Mouse (Mus musculus): ENCODE results near the gene Idi2. TPM values are rescaled to one million over a fixed set of nuclear protein-coding genes. Genes with fewer than 3 reads are reported as not detected.
"Not testable (repeated sequence)": the region's sequence is repeated elsewhere in the genome, so short reads cannot be mapped to it uniquely, and the experiment has no call there.

The Idi2 gene
- polyA plus RNA-seq, 1 experiment: not detected

GRCm38 (mm10) chr13:8995159-8995989 is 42.7 kb downstream of the Idi2 start:
- 1% methylated on average over 33 of the region's 33 CpGs for WGBS
- TF ChIP-seq CTCF (conservative IDR thresholded peaks at IDR 0.05; ENCODE audit: insufficient read depth, insufficient read length, low read depth, low read length): no peak
- no peak for TF ChIP-seq POLR2A (IDR thresholded peaks at IDR 0.05; ENCODE audit: low read depth, low read length)
- peak; percentile 15 for DNase-seq
- no peaks in the 10 kb centered on the region; the same call in 1 of the 2 replicates for H3K4me1 ChIP-seq (ENCODE audit: control insufficient read depth, insufficient read depth, low read length)
- no peaks in the 10 kb centered on the region for H3K27me3 ChIP-seq (replicated peaks; ENCODE audit: control insufficient read depth, insufficient read depth, low read length)
- H3K4me3 ChIP-seq (ENCODE audit: insufficient read depth, low read depth, low read length): peak overlapping the region; percentile 85
- peak overlapping the region; percentile 24 for H3K27ac ChIP-seq (ENCODE audit: insufficient read depth, low read depth, low read length)
- peaks cover 3% of the 10 kb centered on the region; the same call in 1 of the 2 replicates for H3K36me3 ChIP-seq (ENCODE audit: control insufficient read depth, insufficient read depth, low read length)

DNA sequence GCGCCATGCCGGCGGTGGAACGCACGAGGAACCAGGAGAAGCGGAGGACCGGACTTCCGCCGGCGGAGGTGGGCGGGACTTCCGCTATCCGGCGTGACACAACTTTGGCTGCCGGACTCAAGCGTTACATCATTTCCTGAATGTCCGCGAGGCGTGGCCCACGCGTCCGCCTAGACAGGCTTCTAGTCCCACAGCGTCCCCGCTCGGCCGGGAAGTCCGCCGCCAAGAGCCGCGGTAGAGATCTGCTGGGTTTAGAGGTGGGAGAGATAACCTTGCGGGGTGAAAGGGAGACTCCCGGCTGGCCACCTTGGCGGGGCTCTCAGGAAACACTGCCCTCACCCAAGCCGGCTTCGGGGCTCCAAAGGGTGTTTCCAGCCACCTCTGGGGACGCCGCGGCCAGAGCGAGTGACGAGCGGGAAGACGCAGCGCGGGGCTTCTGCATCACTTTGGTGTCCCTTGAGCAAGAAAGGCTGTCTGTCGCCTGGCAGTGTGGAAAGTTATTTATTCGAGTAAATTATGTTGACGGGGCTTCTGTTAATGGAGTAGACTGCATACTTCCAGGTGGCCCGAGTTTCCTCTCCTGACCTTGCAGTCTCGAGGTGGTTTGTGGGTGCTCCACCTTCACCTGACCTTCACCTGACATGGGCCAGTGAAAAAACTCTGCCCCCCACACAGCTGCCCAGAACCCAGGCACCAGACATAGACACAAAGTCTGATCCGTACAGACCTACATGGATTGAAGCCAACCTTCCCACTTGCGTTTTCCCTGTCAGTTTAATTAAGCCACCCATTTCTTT is 43.5 kb downstream of the Idi2 start, which contains the start of gene Gtpbp4:
Gtpbp4 (minus strand) TSS at position 94 of the 797 bp plus-strand sequence.
- peak within 1 kb of the TSS; percentile 94 for H3K27ac ChIP-seq (ENCODE audit: insufficient read depth, low read depth, low read length)
- no peaks in the 10 kb centered on the region for H3K27me3 ChIP-seq (replicated peaks; ENCODE audit: control insufficient read depth, insufficient read depth, low read length)
- DNase-seq: peak; percentile 99
- H3K4me1 ChIP-seq (ENCODE audit: control insufficient read depth, insufficient read depth, low read length): no peaks in the 10 kb centered on the region; the same call in 1 of the 2 replicates
- TF ChIP-seq POLR2A (IDR thresholded peaks at IDR 0.05; ENCODE audit: low read depth, low read length) (peak; percentile 23), CTCF (conservative IDR thresholded peaks at IDR 0.05; ENCODE audit: insufficient read depth, insufficient read length, low read depth, low read length) (peak; percentile 63)
- H3K4me3 ChIP-seq (ENCODE audit: insufficient read depth, low read depth, low read length): peak within 1 kb of the TSS; percentile 85
- H3K36me3 ChIP-seq (ENCODE audit: control insufficient read depth, insufficient read depth, low read length): peaks cover under 1% of the 10 kb centered on the region; the same call in 1 of the 2 replicates
- under 1% methylated on average over 51 of the region's 51 CpGs for WGBS

- 87% methylated on average over 5 of the region's 5 CpGs for WGBS
- 0 out of 2 replicates have a peak overlapping the region, but pooled peaks have one; percentile 30 for H3K27ac ChIP-seq (ENCODE audit: insufficient read depth, low read depth, low read length)
These were observed 44.6 kb downstream of the Idi2 start for GRCm38 (mm10) chr13:8997221-8997620.

GRCm38 (mm10) chr13:8999464-8999863 is 46.8 kb downstream of the Idi2 start:
- TF ChIP-seq CTCF (conservative IDR thresholded peaks at IDR 0.05; ENCODE audit: insufficient read depth, insufficient read length, low read depth, low read length) (no peak), POLR2A (IDR thresholded peaks at IDR 0.05; ENCODE audit: low read depth, low read length) (no peak)
- no peaks in the 10 kb centered on the region for H3K27me3 ChIP-seq (replicated peaks; ENCODE audit: control insufficient read depth, insufficient read depth, low read length)
- no peak overlapping the region for H3K27ac ChIP-seq (ENCODE audit: insufficient read depth, low read depth, low read length)
- H3K4me3 ChIP-seq (ENCODE audit: insufficient read depth, low read depth, low read length): no peak overlapping the region
- H3K4me1 ChIP-seq (ENCODE audit: control insufficient read depth, insufficient read depth, low read length): no peaks in the 10 kb centered on the region; the same call in 1 of the 2 replicates
- 89% methylated on average over 8 of the region's 8 CpGs for WGBS
- no peaks in the 10 kb centered on the region for H3K36me3 ChIP-seq (ENCODE audit: control insufficient read depth, insufficient read depth, low read length)
- DNase-seq: no peak

More at GRCm38 (mm10) chr13:8997221-8997620, 44.6 kb downstream of the Idi2 start:
- not testable (repeated sequence) for H3K27me3 ChIP-seq (replicated peaks; ENCODE audit: control insufficient read depth, insufficient read depth, low read length); H3K4me3 ChIP-seq (ENCODE audit: insufficient read depth, low read depth, low read length); DNase-seq; H3K4me1 ChIP-seq (ENCODE audit: control insufficient read depth, insufficient read depth, low read length); H3K36me3 ChIP-seq (ENCODE audit: control insufficient read depth, insufficient read depth, low read length)

GRCm38 (mm10) chr13:9003306-9003705 is 50.6 kb downstream of the Idi2 start:
- H3K36me3 ChIP-seq (ENCODE audit: control insufficient read depth, insufficient read depth, low read length): no peaks in the 10 kb centered on the region
- no peak for TF ChIP-seq CTCF (conservative IDR thresholded peaks at IDR 0.05; ENCODE audit: insufficient read depth, insufficient read length, low read depth, low read length)
- TF ChIP-seq POLR2A (IDR thresholded peaks at IDR 0.05; ENCODE audit: low read depth, low read length): no peak
- WGBS: 72% methylated on average over 2 of the region's 2 CpGs

More at GRCm38 (mm10) chr13:9003306-9003705, 50.6 kb downstream of the Idi2 start:
- Histone ChIP-seq H3K4me3 (ENCODE audit: insufficient read depth, low read depth, low read length) (no peak overlapping the region), H3K4me1 (ENCODE audit: control insufficient read depth, insufficient read depth, low read length) (no peaks in the 10 kb centered on the region), H3K27me3 (replicated peaks; ENCODE audit: control insufficient read depth, insufficient read depth, low read length) (no peaks in the 10 kb centered on the region), H3K27ac (ENCODE audit: insufficient read depth, low read depth, low read length) (no peak overlapping the region)
- no peak for DNase-seq

Other genes with a start within 250 kb of the Idi2 start
- 9.9 and 11.4 TPM in 2 replicates for gene Wdr37, start 81.0 kb upstream of the Idi2 start, polyA plus RNA-seq (2012; rRNA removed)
- gene Idi1, start 67.4 kb upstream of the Idi2 start, polyA plus RNA-seq (2012; rRNA removed): 8.8 and 11.0 TPM in 2 replicates
- gene Gm9745, start 4.6 kb upstream of the Idi2 start, polyA plus RNA-seq (2012; rRNA removed): not detected in 2 replicates
- gene Gtpbp4, start 43.2 kb downstream of the Idi2 start, polyA plus RNA-seq (2012; rRNA removed): 4.7 and 7.5 TPM in 2 replicates
- 17.9 and 21.5 TPM in 2 replicates for gene Larp4b, start 141.0 kb downstream of the Idi2 start, polyA plus RNA-seq (2012; rRNA removed)

Data from kidney, adult 2 months (tissue).